ENCODE assay signal across 1 mouse cellular context in the genomic region with DNA sequence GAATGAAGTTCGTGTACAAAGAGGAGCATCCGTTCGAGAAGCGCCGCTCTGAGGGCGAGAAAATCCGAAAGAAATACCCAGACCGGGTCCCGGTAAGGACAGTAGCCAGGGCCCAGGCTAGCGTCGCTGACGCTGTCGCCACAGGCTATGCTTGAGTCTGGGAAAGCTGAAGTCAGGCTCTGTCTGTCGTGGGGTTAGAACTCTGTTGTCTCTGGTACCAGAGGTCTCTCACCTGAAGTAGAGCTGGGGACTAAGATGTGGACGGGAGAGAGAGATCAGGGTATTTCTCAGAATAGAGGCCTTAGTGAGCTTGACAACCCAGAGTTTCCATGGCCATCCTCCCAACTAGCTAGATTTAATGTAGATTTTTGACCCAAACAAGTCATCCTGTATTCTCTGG.
TF ChIP-seq lines count a peak whose summit lies in the region.

No protein-coding gene starts in this region.

TF ChIP-seq in MEL, 35 proteins besides CTCF, POLR2A, EP300 and RAD21:
- peak; percentile 46 for TF ChIP-seq TCF12 (IDR thresholded peaks at IDR 0.05; ENCODE audit: low read depth, low read length)
- no peak for TF ChIP-seq JUND (IDR thresholded peaks at IDR 0.05; ENCODE audit: low read depth, low read length)
- no peak for TF ChIP-seq CHD2 (IDR thresholded peaks at IDR 0.05; ENCODE audit: low read length)
- TF ChIP-seq TAL1 (IDR thresholded peaks at IDR 0.05; ENCODE audit: low read length), result no peak
- TF ChIP-seq BHLHE40 (IDR thresholded peaks at IDR 0.05; ENCODE audit: borderline replicate concordance, low read depth, low read length), result no peak
- no peak for TF ChIP-seq MEF2A (IDR thresholded peaks at IDR 0.05; ENCODE audit: extremely low read depth, insufficient replicate concordance, low read depth, low read length, poor library complexity, severe bottlenecking)
- TF ChIP-seq TBP (IDR thresholded peaks at IDR 0.05; ENCODE audit: low read depth, low read length), result 0 out of 2 replicates have a peak, but pooled peaks have one; percentile 3
- no peak; the same call in 1 of the 2 replicates for TF ChIP-seq SIN3A (IDR thresholded peaks at IDR 0.05; ENCODE audit: low read length)
- TF ChIP-seq ZMIZ1 (IDR thresholded peaks at IDR 0.05; ENCODE audit: low read depth, low read length), result no peak
- TF ChIP-seq ETS1 (IDR thresholded peaks at IDR 0.05; ENCODE audit: low read depth, low read length), result no peak
- no peak for TF ChIP-seq MYC (IDR thresholded peaks at IDR 0.05; ENCODE audit: low read depth, low read length)
- 0 out of 2 replicates have a peak, but pooled peaks have one; percentile 40 for TF ChIP-seq ELF1 (IDR thresholded peaks at IDR 0.05; ENCODE audit: low read depth, low read length)
- TF ChIP-seq POLR2AphosphoS5 (IDR thresholded peaks at IDR 0.05; ENCODE audit: borderline replicate concordance, low read depth, low read length), result no peak
- peak; percentile 55; the same call in 1 of the 2 replicates for TF ChIP-seq ZKSCAN1 (IDR thresholded peaks at IDR 0.05; ENCODE audit: low read depth, low read length)
- TF ChIP-seq MAX (IDR thresholded peaks at IDR 0.05; ENCODE audit: low read length), result no peak
- no peak for TF ChIP-seq MYB (IDR thresholded peaks at IDR 0.05; ENCODE audit: low read depth, low read length)
- TF ChIP-seq MAFK (IDR thresholded peaks at IDR 0.05; ENCODE audit: borderline replicate concordance, low read depth, low read length), result no peak
- no peak for TF ChIP-seq NRF1 (IDR thresholded peaks at IDR 0.05; ENCODE audit: insufficient read depth, low read depth, low read length, poor library complexity, severe bottlenecking)
- peak; percentile 48; the same call in 1 of the 2 replicates for TF ChIP-seq MXI1 (IDR thresholded peaks at IDR 0.05; ENCODE audit: low read depth, low read length)
- no peak for TF ChIP-seq ZNF384 (IDR thresholded peaks at IDR 0.05; ENCODE audit: low read depth, low read length)
- TF ChIP-seq KAT2A (conservative IDR thresholded peaks at IDR 0.05; ENCODE audit: low read depth, low read length), result 0 out of 2 replicates have a peak, but pooled peaks have one; percentile 36
- TF ChIP-seq RCOR1 (IDR thresholded peaks at IDR 0.05; ENCODE audit: low read depth, low read length), result no peak
- no peak for TF ChIP-seq NELFE (IDR thresholded peaks at IDR 0.05; ENCODE audit: low read depth, low read length)
- TF ChIP-seq SMC3 (IDR thresholded peaks at IDR 0.05; ENCODE audit: low read depth, low read length), result no peak
- no peak for TF ChIP-seq GABPA (IDR thresholded peaks at IDR 0.05; ENCODE audit: low read depth, low read length)
